Mouse (Mus musculus) liver, embryonic 16.5 days (tissue): Measurements from ENCODE around the gene Tm2d1. TPM values are rescaled to one million over a fixed set of nuclear protein-coding genes. Genes with fewer than 3 reads are reported as not detected.

Experiments used
- ATAC-seq: fragments of 200-750 bp; cut with Nextera tagmentation; 2 replicates; pipeline ENCODE4 v1.8.0; 2017; ENCODE audit warnings: low read depth, mild to moderate bottlenecking, moderate number of reproducible peaks, moderate library complexity
- H3K27ac ChIP-seq: fragments of 300-500 bp; sonication (generic); 2 replicates; pipeline ENCODE4 v1.5.1; 2014; ENCODE audit warnings: mild to moderate bottlenecking, low read length
- H3K27me3 ChIP-seq: fragments of 300-500 bp; sonication (generic); 2 replicates; pipeline ENCODE4 v1.6.1; 2014; ENCODE audit warnings: low read depth, low read length, mixed read lengths; ENCODE audit not compliant: control insufficient read depth, insufficient read depth
- H3K36me3 ChIP-seq: fragments of 300-500 bp; sonication (generic); 2 replicates; pipeline ENCODE4 v1.6.1; 2014; ENCODE audit warnings: mild to moderate bottlenecking; ENCODE audit not compliant: control insufficient read depth, insufficient read depth
- H3K4me1 ChIP-seq: fragments of 300-500 bp; sonication (generic); 2 replicates; pipeline ENCODE4 v1.6.1; 2014; ENCODE audit warnings: low read depth, low read length, mixed read lengths; ENCODE audit not compliant: control insufficient read depth
- H3K4me2 ChIP-seq: fragments of 300-500 bp; sonication (generic); 2 replicates; pipeline ENCODE4 v1.6.1; 2014; ENCODE audit warnings: low read depth, low read length, mixed read lengths
- H3K4me3 ChIP-seq: fragments of 300-500 bp; sonication (generic); 2 replicates; pipeline ENCODE4 v1.5.1; 2014; ENCODE audit warnings: low read depth, mild to moderate bottlenecking, low read length
- H3K9ac ChIP-seq: fragments of 300-500 bp; sonication (generic); 2 replicates; pipeline ENCODE4 v1.6.1; 2014; ENCODE audit warnings: low read depth, low read length
- H3K9me3 ChIP-seq: fragments of 300-500 bp; sonication (generic); replicated peaks from 2 replicates; pipeline ENCODE4 v1.6.1; 2016; ENCODE audit warnings: low read length; ENCODE audit not compliant: control insufficient read depth
- WGBS: fragments of 180-500 bp; shearing (Covaris S2); extraction: QIAGEN DNeasy Blood & Tissue Kit; methylation state at CpG from one replicate; pipeline ENCODE4 v1.1.7; 2014; ENCODE audit not compliant: insufficient replicate concordance; 5-methylcytosine and 5-hydroxymethylcytosine counted together
- polyA plus RNA-seq: library from polyadenylated mRNA; unstranded; fragments of >200 nt; fragmentation: Nextera tagmentation; extraction: Ambion mirVana; gene quantifications from 2 replicates; pipeline ENCODE4 v1.2.1, GENCODE M21; 2015

Tm2d1 gene
- polyA plus RNA-seq, 1 experiment from 2014 or later, result 28.6 TPM

DNA sequence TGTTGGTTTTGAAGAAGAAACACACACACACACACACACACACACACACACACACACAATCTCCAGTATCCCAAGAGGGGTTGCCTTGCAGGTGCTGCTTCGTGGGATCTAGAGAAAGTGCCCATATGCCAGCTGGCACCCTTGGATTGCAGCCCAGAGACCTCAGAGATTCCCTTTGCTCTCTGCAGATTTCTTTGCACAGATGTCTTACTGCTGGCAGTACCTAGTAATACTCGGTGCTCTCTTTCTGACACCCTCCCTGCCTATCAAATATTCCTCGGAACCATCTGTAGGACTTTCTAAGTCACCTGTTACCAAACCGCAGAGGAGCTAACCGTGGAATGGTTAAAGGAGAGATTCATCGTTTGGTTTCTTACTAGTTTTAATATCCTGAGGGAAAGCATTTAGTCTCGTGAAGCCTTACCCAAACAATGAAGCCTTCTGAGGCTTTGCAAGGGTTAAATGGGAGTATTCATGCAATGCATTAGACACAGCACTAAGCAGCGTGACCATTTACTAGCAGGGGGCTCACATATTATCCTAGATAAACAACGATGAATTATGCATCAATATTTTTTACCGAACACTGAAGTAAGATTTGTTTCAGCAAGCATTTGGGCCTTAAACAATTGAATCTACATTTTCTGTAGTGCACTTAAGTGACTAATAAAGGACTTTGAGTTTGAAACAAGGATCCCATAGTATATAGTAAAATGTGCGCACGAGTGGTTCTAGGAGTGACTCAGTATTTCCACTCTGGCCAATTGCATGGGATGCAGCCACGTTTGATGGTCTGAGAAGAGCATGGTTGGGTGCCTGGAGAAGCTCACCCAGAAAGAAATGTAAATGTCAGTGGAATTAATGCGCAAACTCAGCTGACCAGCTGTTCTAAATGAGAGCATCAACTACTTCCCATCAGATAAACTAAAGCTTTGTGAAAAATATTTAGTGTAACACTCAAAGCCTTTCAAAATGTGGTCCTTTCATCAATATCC is 44.2 kb downstream of the Tm2d1 start:
- Histone ChIP-seq H3K36me3 (no peaks in the 10 kb centered on the region), H3K27ac (no peak overlapping the region), H3K27me3 (no peaks in the 10 kb centered on the region), H3K4me2 (no peak overlapping the region), H3K4me3 (no peak overlapping the region), H3K9me3 (no peaks in the 10 kb centered on the region), H3K9ac (no peak overlapping the region), H3K4me1 (no peaks in the 10 kb centered on the region)
- 68% methylated on average over 14 of the region's 14 CpGs for WGBS
- ATAC-seq, result no peak

DNA sequence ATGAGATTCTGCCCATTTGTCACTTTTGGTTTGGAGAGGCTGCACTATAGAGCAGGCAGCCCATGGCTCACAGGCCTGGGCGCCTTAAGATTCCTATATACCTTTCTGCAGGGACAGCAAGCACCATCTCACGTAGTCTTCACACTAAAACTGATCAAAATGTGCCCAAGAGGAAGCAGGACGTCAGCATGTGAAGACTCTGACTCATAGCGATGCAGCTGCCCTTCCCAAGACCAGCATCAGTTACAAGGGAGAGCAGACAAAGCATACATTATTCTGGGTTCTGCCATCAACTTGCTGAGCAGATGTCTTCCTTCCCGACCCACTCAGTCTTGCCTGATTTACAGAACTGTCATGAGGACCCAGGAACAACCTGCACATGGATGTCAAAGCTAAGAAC is 45.9 kb downstream of the Tm2d1 start:
- no peak for ATAC-seq
- Histone ChIP-seq H3K9ac (no peak overlapping the region), H3K4me3 (no peak overlapping the region), H3K27me3 (no peaks in the 10 kb centered on the region), H3K4me2 (no peak overlapping the region), H3K36me3 (no peaks in the 10 kb centered on the region), H3K27ac (no peak overlapping the region), H3K9me3 (no peaks in the 10 kb centered on the region), H3K4me1 (no peaks in the 10 kb centered on the region)
- WGBS, result 47% methylated on average over 5 of the region's 5 CpGs

DNA sequence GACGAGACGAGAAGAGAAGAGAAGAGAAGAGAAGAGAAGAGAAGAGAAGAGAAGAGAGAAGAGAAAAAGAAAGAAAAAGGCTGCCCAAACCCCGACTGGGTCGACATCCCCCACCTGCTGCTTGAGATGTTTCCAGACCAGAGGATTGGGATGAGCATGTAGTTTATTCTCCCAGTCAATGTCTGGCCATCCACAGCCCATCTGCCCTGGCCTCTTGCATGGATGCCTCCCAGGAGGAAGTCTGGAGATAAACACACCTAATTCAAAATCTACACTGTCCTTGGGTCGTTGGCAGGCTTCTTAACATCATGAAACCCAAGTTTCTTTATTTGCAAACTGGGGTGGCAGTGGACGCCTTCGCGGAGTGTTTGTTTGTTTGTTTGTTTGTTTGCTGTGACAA is 47.4 kb downstream of the Tm2d1 start:
- Histone ChIP-seq H3K4me3 (no peak overlapping the region), H3K27ac (no peak overlapping the region), H3K4me2 (no peak overlapping the region), H3K27me3 (no peaks in the 10 kb centered on the region), H3K4me1 (no peaks in the 10 kb centered on the region), H3K36me3 (no peaks in the 10 kb centered on the region), H3K9me3 (no peaks in the 10 kb centered on the region), H3K9ac (no peak overlapping the region)
- WGBS, result 63% methylated on average over 8 of the region's 8 CpGs
- ATAC-seq, result no peak

DNA sequence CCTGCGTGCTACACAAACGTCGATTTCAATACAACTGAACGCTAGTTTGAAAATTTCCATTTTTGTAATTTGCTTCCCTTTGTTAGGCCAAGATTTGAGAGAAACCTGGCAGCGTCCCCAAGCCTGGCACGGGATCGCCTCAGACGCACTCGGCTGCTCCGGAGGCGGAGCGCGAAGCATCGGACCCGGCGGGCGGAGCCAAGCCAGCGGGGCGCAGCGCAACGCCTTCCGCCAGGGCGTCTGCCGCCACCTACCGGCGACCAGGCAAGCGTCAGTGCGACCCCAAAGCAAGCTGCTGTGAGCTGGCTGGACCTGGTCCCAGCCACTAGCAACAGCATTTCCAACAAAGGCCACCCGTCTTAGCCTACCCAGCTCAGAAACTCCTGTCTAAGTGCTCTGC is 60.9 kb downstream of the Tm2d1 start:
- Histone ChIP-seq H3K27ac (no peak overlapping the region), H3K27me3 (peaks cover 13% of the 10 kb centered on the region), H3K4me2 (peak overlapping the region; percentile 68), H3K9ac (no peak overlapping the region; the same call in 1 of the 2 replicates), H3K36me3 (no peaks in the 10 kb centered on the region), H3K4me3 (peak overlapping the region; percentile 50), H3K4me1 (no peaks in the 10 kb centered on the region; the same call in 1 of the 2 replicates), H3K9me3 (no peaks in the 10 kb centered on the region)
- ATAC-seq, result peak; percentile 74
- under 1% methylated on average over 29 of the region's 29 CpGs for WGBS

DNA sequence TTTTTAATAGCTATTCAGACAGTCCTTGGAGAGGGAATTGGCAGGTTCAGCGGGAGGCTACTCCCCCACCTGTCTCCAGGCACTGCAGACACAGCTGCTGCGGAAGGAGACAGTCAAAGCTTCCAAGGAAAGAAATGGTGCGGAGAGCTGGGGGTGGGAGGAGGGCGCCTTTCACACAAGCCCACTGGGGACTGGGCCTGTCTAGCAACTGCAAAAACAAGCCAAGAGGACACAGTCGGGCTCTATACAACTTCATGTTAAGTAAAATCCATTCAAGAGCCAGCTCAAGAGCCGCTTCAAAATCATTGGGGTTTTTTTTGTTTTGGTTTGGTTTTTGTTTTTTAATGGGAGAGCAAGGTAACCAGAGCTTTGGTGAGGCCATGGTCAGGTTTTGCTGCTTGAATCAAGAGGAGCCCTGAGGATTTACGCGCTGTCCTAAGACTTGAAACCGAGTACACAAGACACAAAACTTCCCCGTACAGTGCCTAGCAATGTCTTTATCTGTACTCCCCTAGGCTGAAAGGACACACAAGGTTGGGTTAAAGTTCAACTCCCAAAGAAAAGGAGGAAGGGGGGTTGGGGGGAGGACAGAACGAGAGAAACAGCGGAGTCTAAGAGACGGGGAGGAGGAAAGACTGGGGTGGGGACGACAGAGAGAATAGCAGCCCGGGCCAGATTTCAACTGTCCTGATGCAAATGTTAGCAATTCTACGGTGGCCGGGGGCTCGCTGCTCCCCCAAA is 61.6 kb downstream of the Tm2d1 start:
- H3K4me2 ChIP-seq, result peak overlapping the region; percentile 68
- H3K9me3 ChIP-seq, result no peaks in the 10 kb centered on the region
- H3K4me1 ChIP-seq, result no peaks in the 10 kb centered on the region; the same call in 1 of the 2 replicates
- no peak for ATAC-seq
- H3K27ac ChIP-seq, result no peak overlapping the region
- no peaks in the 10 kb centered on the region for H3K36me3 ChIP-seq
- H3K9ac ChIP-seq, result no peak overlapping the region; the same call in 1 of the 2 replicates
- H3K4me3 ChIP-seq, result peak overlapping the region; percentile 50
- WGBS, result 6% methylated on average over 18 of the region's 18 CpGs
- H3K27me3 ChIP-seq, result peaks cover 13% of the 10 kb centered on the region

DNA sequence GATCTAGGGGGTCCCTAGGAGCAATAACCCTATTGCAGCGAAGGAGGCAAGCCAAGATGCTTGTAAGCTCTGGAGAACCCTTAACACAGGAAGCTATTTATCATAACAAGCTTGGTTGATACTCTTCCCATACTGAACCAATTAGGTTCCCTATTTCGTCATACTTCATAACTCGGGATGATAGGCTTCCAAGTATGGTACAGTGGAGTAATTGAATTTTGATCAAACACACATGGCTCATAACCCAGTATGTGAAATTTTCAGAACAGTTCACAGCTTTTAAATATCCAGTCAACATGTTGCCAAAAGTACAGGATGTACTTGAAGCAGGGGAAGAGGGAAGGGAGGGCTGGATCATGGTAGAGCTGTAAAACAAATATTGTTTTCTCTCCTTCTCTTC is 64.3 kb downstream of the Tm2d1 start:
- no peak for ATAC-seq
- no peaks in the 10 kb centered on the region for H3K36me3 ChIP-seq
- no peaks in the 10 kb centered on the region for H3K9me3 ChIP-seq
- no peaks in the 10 kb centered on the region; the same call in 1 of the 2 replicates for H3K4me1 ChIP-seq
- peaks cover 13% of the 10 kb centered on the region for H3K27me3 ChIP-seq
- H3K4me3 ChIP-seq, result no peak overlapping the region
- no peak overlapping the region for H3K9ac ChIP-seq
- no peak overlapping the region for H3K4me2 ChIP-seq
- 44% methylated on average over 3 of the region's 3 CpGs for WGBS
- H3K27ac ChIP-seq, result no peak overlapping the region

DNA sequence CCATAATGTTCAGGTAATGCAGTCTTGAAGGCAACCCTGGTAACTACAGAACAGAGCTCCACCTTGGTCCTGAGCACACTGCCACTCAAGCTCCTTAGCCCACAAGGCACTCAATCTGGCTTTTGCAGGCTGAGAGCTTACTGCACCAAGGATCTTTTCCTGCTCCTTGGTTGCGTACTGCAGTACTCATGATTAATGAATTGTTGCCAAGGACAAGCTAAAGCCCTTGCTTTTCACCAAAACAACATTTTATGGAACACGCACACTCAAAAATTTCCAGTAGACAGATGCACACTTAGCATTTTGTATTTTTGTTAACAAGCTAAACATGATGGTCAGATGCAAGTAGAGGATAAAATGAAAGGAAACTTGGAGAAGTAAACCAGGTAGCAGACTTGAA is 66.0 kb downstream of the Tm2d1 start:
- Histone ChIP-seq H3K4me3 (no peak overlapping the region), H3K4me1 (no peaks in the 10 kb centered on the region; the same call in 1 of the 2 replicates), H3K27me3 (peaks cover 13% of the 10 kb centered on the region), H3K9ac (no peak overlapping the region), H3K36me3 (no peaks in the 10 kb centered on the region), H3K9me3 (no peaks in the 10 kb centered on the region), H3K27ac (no peak overlapping the region), H3K4me2 (no peak overlapping the region)
- ATAC-seq, result no peak
- WGBS, result 67% methylated on average over 2 of the region's 2 CpGs
